Mouse (Mus musculus) heart, postnatal 36 days (tissue): ENCODE measurements at regions not wholly inside any gene's neighbourhood (a gene's known extent, or its start where the extent isn't known, plus 50 kb on each side); places are given as distances from the start of the nearest gene placed in this dataset.

Source experiments
- DNase-seq, 2 experiments: peaks; one replicate each; pipeline ENCODE4 v3.0.0; 2021 to 2022
- intact Hi-C: fragments of 180-260 bp; cut with DNase I; formaldehyde crosslinking; loops from one replicate; pipeline ENCODE4 v1.15.1; 2025

- intact Hi-C loops, result no loop called here
- DNase-seq, result no peak
Observed at GRCm38 (mm10) chr9:61249691-61250425, 122.3 kb upstream of the Tle3 start.

- intact Hi-C loops, result no loop called here
- peak; percentile 32 to 39 for DNase-seq
Observed at GRCm38 (mm10) chr9:61251606-61252005, 120.6 kb upstream of the Tle3 start.

GRCm38 (mm10) chr9:61253761-61254160 lies 118.4 kb upstream of the Tle3 start:
- DNase-seq, result no peak

GRCm38 (mm10) chr9:61257488-61257887 lies 114.7 kb upstream of the Tle3 start:
- no peak for DNase-seq
- intact Hi-C loops, result no loop called here

More at GRCm38 (mm10) chr9:61253761-61254160, 118.4 kb upstream of the Tle3 start:
- intact Hi-C loops, result no loop called here

- intact Hi-C loops, result loop anchor here (2.0 kb wide), 1 partner anchor 35 kb away; no protein-coding TSS in a partner anchor
- DNase-seq, result no peak
Observed at GRCm38 (mm10) chr9:61258100-61258499, 114.1 kb upstream of the Tle3 start.

GRCm38 (mm10) chr9:61259421-61260174 lies 112.6 kb upstream of the Tle3 start:
- DNase-seq, result peak; percentile 34 to 35
- intact Hi-C loops, result loop anchor here (2.0 kb wide), 1 partner anchor 37 kb away; no protein-coding TSS in a partner anchor

GRCm38 (mm10) chr9:61261263-61261662 lies 110.9 kb upstream of the Tle3 start:
- intact Hi-C loops, result no loop called here
- no peak for DNase-seq

- no peak for DNase-seq
- intact Hi-C loops, result no loop called here
Observed at GRCm38 (mm10) chr9:61261739-61262333, 110.3 kb upstream of the Tle3 start.

- intact Hi-C loops, result no loop called here
Observed at GRCm38 (mm10) chr9:61263335-61263734, 108.8 kb upstream of the Tle3 start.

GRCm38 (mm10) chr9:61265466-61265865 lies 106.7 kb upstream of the Tle3 start:
- no peak for DNase-seq
- intact Hi-C loops, result no loop called here

More at GRCm38 (mm10) chr9:61263335-61263734, 108.8 kb upstream of the Tle3 start:
- DNase-seq, result no peak

- intact Hi-C loops, result no loop called here
- DNase-seq, result no peak
Observed at GRCm38 (mm10) chr9:61266992-61267391, 105.2 kb upstream of the Tle3 start.

- no peak for DNase-seq
- intact Hi-C loops, result no loop called here
Observed at GRCm38 (mm10) chr9:61267541-61267940, 104.6 kb upstream of the Tle3 start.

- DNase-seq, result no peak
- intact Hi-C loops, result no loop called here
Observed at GRCm38 (mm10) chr9:61268162-61268561, 104.0 kb upstream of the Tle3 start.

GRCm38 (mm10) chr9:61268681-61269080 lies 103.5 kb upstream of the Tle3 start:
- intact Hi-C loops, result no loop called here
- no peak for DNase-seq

GRCm38 (mm10) chr9:61269151-61269870 lies 102.9 kb upstream of the Tle3 start:
- DNase-seq, result no peak
- intact Hi-C loops, result no loop called here

- no peak for DNase-seq
- intact Hi-C loops, result no loop called here
Observed at GRCm38 (mm10) chr9:61271243-61271642, 100.9 kb upstream of the Tle3 start.

GRCm38 (mm10) chr9:61271769-61272352 lies 100.3 kb upstream of the Tle3 start:
- intact Hi-C loops, result no loop called here
- DNase-seq, result no peak

GRCm38 (mm10) chr9:61274020-61274419 lies 98.1 kb upstream of the Tle3 start:
- no peak for DNase-seq
- intact Hi-C loops, result no loop called here

- intact Hi-C loops, result loop anchor here (5.0 kb wide), 3 partner anchors 55 to 230 kb away; no protein-coding TSS in a partner anchor
- peak; percentile 23 to 42 for DNase-seq
Observed at GRCm38 (mm10) chr9:61277369-61278215, 94.6 kb upstream of the Tle3 start.
